Mouse (Mus musculus): ENCODE results near the gene Smpd2.

Smpd2 gene

GRCm38 (mm10) chr10:41461057-41461722, 29.0 kb downstream of the Smpd2 start:
- ATAC-seq (ENCODE audit: insufficient number of reproducible peaks, low FRiP score, low TSS enrichment) = no peak

GRCm38 (mm10) chr10:41460501-41460900, 29.7 kb downstream of the Smpd2 start:
- no peak for ATAC-seq (ENCODE audit: insufficient number of reproducible peaks, low FRiP score, low TSS enrichment)

GRCm38 (mm10) chr10:41459990-41460389, 30.2 kb downstream of the Smpd2 start:
- ATAC-seq (ENCODE audit: insufficient number of reproducible peaks, low FRiP score, low TSS enrichment) = peak; percentile 61; the same call in 1 of the 2 replicates

GRCm38 (mm10) chr10:41452791-41453190, 37.4 kb downstream of the Smpd2 start:
- no peak for ATAC-seq (ENCODE audit: insufficient number of reproducible peaks, low FRiP score, low TSS enrichment)

GRCm38 (mm10) chr10:41451656-41452055, 38.5 kb downstream of the Smpd2 start:
- ATAC-seq (ENCODE audit: insufficient number of reproducible peaks, low FRiP score, low TSS enrichment) = no peak

- no peak for ATAC-seq (ENCODE audit: insufficient number of reproducible peaks, low FRiP score, low TSS enrichment)
Observed at GRCm38 (mm10) chr10:41450780-41451522, 39.2 kb downstream of the Smpd2 start.

GRCm38 (mm10) chr10:41450137-41450670, 40.0 kb downstream of the Smpd2 start, which contains the start of gene Zbtb24:
Gene Zbtb24, plus strand, starts transcription at chr10:41450383.
- peak; percentile 94 for ATAC-seq (ENCODE audit: insufficient number of reproducible peaks, low FRiP score, low TSS enrichment)

- ATAC-seq (ENCODE audit: insufficient number of reproducible peaks, low FRiP score, low TSS enrichment) = peak; percentile 69
Observed at GRCm38 (mm10) chr10:41449684-41450083, 40.5 kb downstream of the Smpd2 start.

GRCm38 (mm10) chr10:41448216-41448615, 42.0 kb downstream of the Smpd2 start:
- no peak for ATAC-seq (ENCODE audit: insufficient number of reproducible peaks, low FRiP score, low TSS enrichment)

All from cerebellum, adult (tissue).